Mouse (Mus musculus) kidney, adult 2 months (tissue): ENCODE data around the gene Gstm7. TPM values are rescaled to one million over a fixed set of nuclear protein-coding genes. Genes with fewer than 3 reads are reported as not detected.

Experiments used
- DNase-seq: peaks from one replicate; pipeline ENCODE4 v3.0.0; 2021
- H3K27ac ChIP-seq: fragments of 200-500 bp; 2 replicates; pipeline ENCODE4 v1.5.1; 2012; ENCODE audit warnings: low read depth, low read length, control low read depth, inconsistent platforms; ENCODE audit not compliant: insufficient read depth
- H3K27me3 ChIP-seq: fragments of 200-500 bp; replicated peaks from 2 replicates; pipeline ENCODE4 v1.6.1; 2012; ENCODE audit warnings: mild to moderate bottlenecking, moderate library complexity, low read length, inconsistent platforms; ENCODE audit not compliant: control insufficient read depth, insufficient read depth
- H3K36me3 ChIP-seq: fragments of 200-500 bp; 2 replicates; pipeline ENCODE4 v1.6.1; 2012; ENCODE audit warnings: mild to moderate bottlenecking, moderate library complexity, low read length, inconsistent platforms; ENCODE audit not compliant: control insufficient read depth, insufficient read depth
- H3K4me1 ChIP-seq: fragments of 200-500 bp; 2 replicates; pipeline ENCODE4 v1.6.1; 2011; ENCODE audit warnings: low read length; ENCODE audit not compliant: control insufficient read depth, insufficient read depth
- H3K4me3 ChIP-seq: fragments of 200-500 bp; 2 replicates; pipeline ENCODE4 v1.5.1; 2011; ENCODE audit warnings: mild to moderate bottlenecking, low read depth, low read length, control low read depth; ENCODE audit not compliant: insufficient read depth
- CTCF ChIP-seq: fragments of 200-500 bp; conservative IDR thresholded peaks from 2 replicates; pipeline ENCODE4 v1.5.1; 2011; ENCODE audit warnings: low read depth, mild to moderate bottlenecking, control low read depth, low read length, moderate library complexity, mixed read lengths; ENCODE audit not compliant: insufficient read depth, insufficient read length
- POLR2A ChIP-seq: fragments of 200-500 bp; IDR thresholded peaks from one replicate; pipeline ENCODE4 v1.6.1; 2011; ENCODE audit warnings: low read depth, low read length, control low read depth
- WGBS: fragments of 180-500 bp; shearing (Covaris S2); methylation state at CpG from one replicate; pipeline ENCODE4 v1.1.7; 2018; 5-methylcytosine and 5-hydroxymethylcytosine counted together
- polyA plus RNA-seq: library from polyadenylated mRNA; depleted of rRNA; stranded (reverse); fragments of >200 nt; gene quantifications from 2 replicates; pipeline ENCODE4 v1.2.3, GENCODE M21; 2012

Gstm7 gene
- polyA plus RNA-seq, 1 experiment: 28.1 TPM

DNA sequence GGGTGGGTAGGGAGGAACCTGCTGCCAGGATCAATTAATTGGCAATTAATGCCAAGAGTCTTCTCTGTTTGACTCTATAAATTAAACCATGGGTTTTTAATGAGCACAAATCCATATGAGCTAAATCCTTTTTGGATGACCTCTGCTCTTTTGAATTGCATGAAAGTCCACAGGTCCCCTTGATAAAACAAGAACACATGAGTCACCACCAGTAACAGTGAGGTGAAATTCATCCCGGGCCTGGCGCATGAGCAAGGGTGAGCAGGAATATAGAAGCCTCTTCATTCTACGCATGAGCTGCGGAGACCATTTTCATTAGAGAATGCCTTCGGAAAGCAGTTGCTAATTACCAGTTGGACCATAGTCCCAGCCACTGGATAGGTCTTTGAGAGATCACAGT lies 11.3 kb downstream of the Gstm7 start:
- TF ChIP-seq CTCF: no peak
- no peak for TF ChIP-seq POLR2A
- WGBS: 91% methylated on average over 5 of the region's 5 CpGs
- Histone ChIP-seq H3K4me3 (no peak overlapping the region), H3K36me3 (no peaks in the 10 kb centered on the region), H3K4me1 (no peaks in the 10 kb centered on the region; the same call in 1 of the 2 replicates), H3K27me3 (no peaks in the 10 kb centered on the region), H3K27ac (no peak overlapping the region)
- DNase-seq: no peak

GRCm38 (mm10) chr3:107917783-107918408 lies 13.7 kb downstream of the Gstm7 start:
- WGBS: 52% methylated on average over 7 of the region's 7 CpGs
- DNase-seq: peak; percentile 78
- no peaks in the 10 kb centered on the region for H3K27me3 ChIP-seq
- H3K27ac ChIP-seq: no peak overlapping the region
- H3K36me3 ChIP-seq: no peaks in the 10 kb centered on the region
- no peaks in the 10 kb centered on the region; the same call in 1 of the 2 replicates for H3K4me1 ChIP-seq
- H3K4me3 ChIP-seq: no peak overlapping the region
- TF ChIP-seq CTCF (peak; percentile 37), POLR2A (no peak)

DNA sequence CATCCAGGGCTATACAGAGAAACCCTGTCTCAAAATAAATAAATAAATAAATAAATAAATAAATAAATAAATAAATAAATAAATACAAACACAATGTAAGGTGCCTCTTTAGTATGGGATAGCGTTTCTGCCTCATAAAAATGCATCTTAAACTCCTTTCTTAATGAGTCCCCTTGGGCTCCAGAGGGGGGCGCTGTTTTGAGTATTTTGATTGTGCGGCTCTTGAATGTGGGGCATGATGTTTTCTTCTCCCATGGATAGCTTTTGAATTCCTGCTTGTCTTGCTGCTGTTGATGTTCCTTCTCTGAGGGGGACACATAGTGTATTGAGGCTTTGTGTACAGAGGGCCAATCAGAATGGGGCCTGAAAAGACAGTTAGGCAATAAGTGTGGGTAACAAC lies 14.5 kb downstream of the Gstm7 start:
- Histone ChIP-seq H3K36me3 (no peaks in the 10 kb centered on the region), H3K27ac (no peak overlapping the region), H3K4me3 (no peak overlapping the region), H3K27me3 (no peaks in the 10 kb centered on the region), H3K4me1 (no peaks in the 10 kb centered on the region; the same call in 1 of the 2 replicates)
- no peak for TF ChIP-seq POLR2A
- TF ChIP-seq CTCF: no peak
- 75% methylated on average over 3 of the region's 3 CpGs for WGBS
- DNase-seq: no peak

DNA sequence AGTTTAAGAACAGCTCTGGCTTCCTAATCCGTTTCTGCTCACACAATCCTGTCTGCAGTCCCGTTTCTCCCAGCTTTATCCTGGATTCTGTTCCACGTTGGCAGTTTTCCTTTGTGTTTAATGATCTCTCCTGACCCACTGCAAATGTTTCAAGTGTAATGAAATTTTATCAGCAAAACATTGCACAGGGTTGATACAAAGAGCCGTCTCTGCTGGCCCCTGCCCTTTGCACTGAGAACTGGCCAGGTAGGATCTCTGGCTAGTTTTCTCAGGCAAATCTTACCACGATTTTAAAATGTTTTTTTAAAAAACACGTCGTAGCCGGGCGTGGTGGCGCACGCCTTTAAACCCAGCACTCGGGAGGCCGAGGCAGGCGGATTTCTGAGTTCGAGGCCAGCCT lies 14.9 kb downstream of the Gstm7 start:
- DNase-seq: no peak
- no peaks in the 10 kb centered on the region for H3K36me3 ChIP-seq
- WGBS: 78% methylated on average over 15 of the region's 15 CpGs
- no peaks in the 10 kb centered on the region for H3K27me3 ChIP-seq
- no peaks in the 10 kb centered on the region; the same call in 1 of the 2 replicates for H3K4me1 ChIP-seq
- H3K4me3 ChIP-seq: no peak overlapping the region
- H3K27ac ChIP-seq: no peak overlapping the region
- TF ChIP-seq POLR2A: no peak
- no peak for TF ChIP-seq CTCF

- no peak overlapping the region for H3K4me3 ChIP-seq
- no peak for TF ChIP-seq POLR2A
- TF ChIP-seq CTCF: no peak
- H3K27ac ChIP-seq: no peak overlapping the region
- peaks cover 5% of the 10 kb centered on the region; the same call in 1 of the 2 replicates for H3K4me1 ChIP-seq
- H3K36me3 ChIP-seq: no peaks in the 10 kb centered on the region
- WGBS: 73% methylated on average over 6 of the region's 6 CpGs
- H3K27me3 ChIP-seq: no peaks in the 10 kb centered on the region
- no peak for DNase-seq
Observed at GRCm38 (mm10) chr3:107905942-107906341, 25.7 kb downstream of the Gstm7 start.

DNA sequence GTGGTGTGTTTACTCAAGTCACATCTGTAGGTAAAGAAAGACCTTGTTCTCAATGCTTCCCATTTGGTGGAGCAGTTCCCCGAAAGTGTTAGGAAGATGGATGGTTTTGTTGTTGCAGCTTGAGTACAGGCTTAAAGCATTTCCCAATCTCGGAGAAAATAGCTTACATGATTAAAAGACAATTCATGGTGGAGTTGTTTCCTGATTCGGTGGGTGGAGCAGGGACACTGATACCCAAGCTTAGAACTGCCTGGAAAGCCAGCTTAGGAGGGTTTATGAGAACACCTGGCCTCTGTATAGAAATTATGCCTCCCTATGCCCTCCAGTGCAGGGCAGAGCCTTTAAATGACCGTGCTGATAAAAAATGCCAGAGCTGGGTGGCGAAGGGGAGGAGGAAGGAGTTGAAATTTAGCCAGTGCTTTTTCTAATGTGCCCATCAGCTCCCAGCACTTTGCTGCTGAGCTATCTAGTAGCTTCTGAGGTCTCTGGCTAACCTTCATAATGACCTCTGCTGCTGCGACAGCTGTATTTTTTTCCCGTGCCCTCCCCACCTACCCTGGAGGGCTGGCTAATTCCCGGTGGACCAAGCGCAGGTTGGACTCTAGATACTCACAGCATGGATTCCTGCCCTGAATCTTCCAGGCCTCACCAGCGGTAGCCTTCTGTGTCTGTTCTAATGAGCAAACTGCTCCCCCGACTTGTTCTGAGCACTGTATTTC lies 30.5 kb downstream of the Gstm7 start:
- TF ChIP-seq POLR2A: no peak
- no peak for TF ChIP-seq CTCF
- Histone ChIP-seq H3K36me3 (no peaks in the 10 kb centered on the region), H3K4me1 (peaks cover 19% of the 10 kb centered on the region; the same call in 1 of the 2 replicates), H3K4me3 (no peak overlapping the region), H3K27me3 (no peaks in the 10 kb centered on the region), H3K27ac (peak overlapping the region; percentile 37; the same call in 1 of the 2 replicates)
- DNase-seq: peak; percentile 67
- 30% methylated on average over 11 of the region's 11 CpGs for WGBS

GRCm38 (mm10) chr3:107898691-107899090 lies 32.9 kb downstream of the Gstm7 start:
- peak overlapping the region; percentile 47 for H3K27ac ChIP-seq
- H3K4me1 ChIP-seq: peaks cover 24% of the 10 kb centered on the region; the same call in 1 of the 2 replicates
- H3K4me3 ChIP-seq: no peak overlapping the region
- WGBS: 42% methylated on average over 13 of the region's 13 CpGs
- TF ChIP-seq CTCF (no peak), POLR2A (no peak)
- H3K36me3 ChIP-seq: no peaks in the 10 kb centered on the region
- peak; percentile 84 for DNase-seq
- no peaks in the 10 kb centered on the region for H3K27me3 ChIP-seq
